Mouse (Mus musculus) liver, embryonic 16.5 days (tissue): ENCODE measurements around the gene Olfr825. TPM values are rescaled to one million over a fixed set of nuclear protein-coding genes. Genes with fewer than 3 reads are reported as not detected.
"Not testable (repeated sequence)": the region's sequence is repeated elsewhere in the genome, so short reads cannot be mapped to it uniquely, and the experiment has no call there.

ENCODE experiments used
- ATAC-seq: fragments of 200-750 bp; cut with Nextera tagmentation; 2 replicates; pipeline ENCODE4 v1.8.0; 2017; ENCODE audit warnings: low read depth, mild to moderate bottlenecking, moderate number of reproducible peaks, moderate library complexity
- H3K27ac ChIP-seq: fragments of 300-500 bp; sonication (generic); 2 replicates; pipeline ENCODE4 v1.5.1; 2014; ENCODE audit warnings: mild to moderate bottlenecking, low read length
- H3K27me3 ChIP-seq: fragments of 300-500 bp; sonication (generic); 2 replicates; pipeline ENCODE4 v1.6.1; 2014; ENCODE audit warnings: low read depth, low read length, mixed read lengths; ENCODE audit not compliant: control insufficient read depth, insufficient read depth
- H3K36me3 ChIP-seq: fragments of 300-500 bp; sonication (generic); 2 replicates; pipeline ENCODE4 v1.6.1; 2014; ENCODE audit warnings: mild to moderate bottlenecking; ENCODE audit not compliant: control insufficient read depth, insufficient read depth
- H3K4me1 ChIP-seq: fragments of 300-500 bp; sonication (generic); 2 replicates; pipeline ENCODE4 v1.6.1; 2014; ENCODE audit warnings: low read depth, low read length, mixed read lengths; ENCODE audit not compliant: control insufficient read depth
- H3K4me2 ChIP-seq: fragments of 300-500 bp; sonication (generic); 2 replicates; pipeline ENCODE4 v1.6.1; 2014; ENCODE audit warnings: low read depth, low read length, mixed read lengths
- H3K4me3 ChIP-seq: fragments of 300-500 bp; sonication (generic); 2 replicates; pipeline ENCODE4 v1.5.1; 2014; ENCODE audit warnings: low read depth, mild to moderate bottlenecking, low read length
- H3K9ac ChIP-seq: fragments of 300-500 bp; sonication (generic); 2 replicates; pipeline ENCODE4 v1.6.1; 2014; ENCODE audit warnings: low read depth, low read length
- H3K9me3 ChIP-seq: fragments of 300-500 bp; sonication (generic); replicated peaks from 2 replicates; pipeline ENCODE4 v1.6.1; 2016; ENCODE audit warnings: low read length; ENCODE audit not compliant: control insufficient read depth
- WGBS: fragments of 180-500 bp; shearing (Covaris S2); extraction: QIAGEN DNeasy Blood & Tissue Kit; methylation state at CpG from one replicate; pipeline ENCODE4 v1.1.7; 2014; ENCODE audit not compliant: insufficient replicate concordance; 5-methylcytosine and 5-hydroxymethylcytosine counted together
- polyA plus RNA-seq: library from polyadenylated mRNA; unstranded; fragments of >200 nt; fragmentation: Nextera tagmentation; extraction: Ambion mirVana; gene quantifications from 2 replicates; pipeline ENCODE4 v1.2.1, GENCODE M21; 2015

Olfr825 gene
- polyA plus RNA-seq = not detected in 2 replicates

DNA sequence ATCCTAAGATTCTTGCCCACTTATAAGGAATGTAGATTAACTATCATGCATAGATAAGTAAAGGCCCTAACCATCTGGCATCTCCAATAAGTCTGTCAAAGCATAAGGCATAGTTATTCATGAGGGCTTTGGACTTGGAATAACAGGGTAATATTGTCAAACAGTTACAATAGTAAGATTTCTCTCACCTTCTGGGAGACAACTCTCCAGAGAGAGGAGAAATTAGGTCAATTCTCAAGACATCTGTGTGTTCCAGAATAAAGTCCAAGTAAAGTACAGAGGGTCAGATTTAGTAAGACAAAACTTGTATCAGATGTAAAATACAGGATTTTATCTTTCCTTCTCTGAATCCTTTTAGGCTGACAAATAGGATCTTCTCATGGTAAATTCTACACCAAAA lies at the start of gene Olfr825:
Gene Olfr825, minus strand, starts transcription at position 101 of the 400 bp plus-strand sequence.
- Histone ChIP-seq H3K27me3 (no peaks in the 10 kb centered on the region), H3K4me1 (no peaks in the 10 kb centered on the region), H3K27ac (no peak within 1 kb of the TSS), H3K9me3 (no peaks in the 10 kb centered on the region), H3K4me2 (no peak within 1 kb of the TSS), H3K9ac (no peak within 1 kb of the TSS), H3K36me3 (no peaks in the 10 kb centered on the region), H3K4me3 (no peak within 1 kb of the TSS)
- no peak for ATAC-seq

DNA sequence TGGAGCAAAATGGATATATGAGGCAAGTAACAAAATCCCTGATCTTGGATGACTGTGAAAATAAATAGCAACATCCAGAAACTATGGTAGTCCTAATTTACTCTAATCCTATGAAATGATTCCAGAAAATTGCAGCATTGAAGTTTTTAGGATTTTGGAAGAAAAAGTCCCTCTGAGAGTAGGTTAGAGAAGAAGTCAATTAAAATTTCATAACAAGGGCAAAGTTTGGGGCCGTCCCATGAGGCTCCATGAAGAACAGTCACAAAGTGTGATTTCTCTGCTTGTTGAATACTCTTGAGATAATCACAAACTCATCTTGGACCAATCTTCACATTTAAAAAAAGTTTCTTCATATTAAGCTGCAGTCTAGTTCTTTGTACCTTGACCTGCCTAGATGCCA lies 47.7 kb upstream of the Olfr825 start, which contains the start of gene Olfr827:
Gene Olfr827, minus strand, starts transcription at position 101 of the 400 bp plus-strand sequence.
- no peak within 1 kb of the TSS for H3K4me2 ChIP-seq
- no peak within 1 kb of the TSS for H3K9ac ChIP-seq
- H3K4me3 ChIP-seq = no peak within 1 kb of the TSS
- 60% methylated on average over 1 of the region's 1 CpGs for WGBS
- ATAC-seq = no peak
- no peaks in the 10 kb centered on the region for H3K4me1 ChIP-seq
- H3K9me3 ChIP-seq = no peaks in the 10 kb centered on the region
- H3K27ac ChIP-seq = no peak within 1 kb of the TSS
- no peaks in the 10 kb centered on the region for H3K27me3 ChIP-seq
- no peaks in the 10 kb centered on the region for H3K36me3 ChIP-seq

DNA sequence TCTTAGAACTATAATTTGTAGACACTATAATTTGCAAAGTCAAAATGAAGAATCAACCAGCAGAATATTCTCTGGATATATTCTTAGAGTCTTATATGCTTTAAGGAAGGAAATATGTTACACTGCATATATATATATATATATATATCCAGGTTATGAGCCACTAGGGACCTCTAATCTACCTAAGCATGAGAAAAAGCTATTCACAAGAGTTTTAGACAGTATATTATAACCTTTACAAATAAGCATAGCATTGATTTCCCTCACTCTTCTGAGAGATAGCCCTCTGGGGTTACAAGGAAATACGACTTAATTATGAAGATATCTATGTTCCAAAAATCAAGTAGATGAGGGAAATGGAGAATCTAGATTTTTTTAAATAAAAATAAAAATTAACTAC lies 17.5 kb upstream of the Olfr825 start, which contains the start of gene Olfr826:
Gene Olfr826, minus strand, starts transcription at position 101 of the 400 bp plus-strand sequence.
- Histone ChIP-seq H3K9ac (no peak within 1 kb of the TSS), H3K27me3 (no peaks in the 10 kb centered on the region), H3K4me1 (no peaks in the 10 kb centered on the region), H3K36me3 (no peaks in the 10 kb centered on the region), H3K4me3 (no peak within 1 kb of the TSS), H3K27ac (no peak within 1 kb of the TSS), H3K9me3 (no peaks in the 10 kb centered on the region), H3K4me2 (no peak within 1 kb of the TSS)
- 47% methylated on average over 1 of the region's 1 CpGs for WGBS
- no peak for ATAC-seq

DNA sequence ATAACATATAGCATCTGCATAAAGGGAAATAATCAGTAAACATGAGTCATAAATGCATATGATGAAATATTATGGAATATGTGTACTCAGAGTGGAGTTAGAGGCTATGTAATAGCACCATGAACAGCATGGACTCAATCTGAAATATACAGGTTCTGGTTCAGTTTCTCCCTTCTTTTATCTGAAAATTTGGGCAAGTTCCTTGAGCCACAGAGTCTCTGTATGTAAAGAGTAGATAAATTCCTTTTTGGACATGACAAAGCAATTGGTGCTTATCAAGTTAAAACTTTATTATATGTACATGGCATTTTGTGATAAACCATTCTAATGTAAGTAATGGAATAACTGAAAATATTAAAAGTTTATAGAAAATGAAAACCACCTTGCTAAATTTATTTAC lies 1.4 kb downstream of the Olfr825 start:
- no peaks in the 10 kb centered on the region for H3K9me3 ChIP-seq
- no peaks in the 10 kb centered on the region for H3K4me1 ChIP-seq
- H3K4me2 ChIP-seq = no peak overlapping the region
- no peak overlapping the region for H3K9ac ChIP-seq
- no peak overlapping the region for H3K4me3 ChIP-seq
- no peak overlapping the region for H3K27ac ChIP-seq
- H3K36me3 ChIP-seq = no peaks in the 10 kb centered on the region
- peak; percentile 35; the same call in 1 of the 2 replicates for ATAC-seq
- no peaks in the 10 kb centered on the region for H3K27me3 ChIP-seq

DNA sequence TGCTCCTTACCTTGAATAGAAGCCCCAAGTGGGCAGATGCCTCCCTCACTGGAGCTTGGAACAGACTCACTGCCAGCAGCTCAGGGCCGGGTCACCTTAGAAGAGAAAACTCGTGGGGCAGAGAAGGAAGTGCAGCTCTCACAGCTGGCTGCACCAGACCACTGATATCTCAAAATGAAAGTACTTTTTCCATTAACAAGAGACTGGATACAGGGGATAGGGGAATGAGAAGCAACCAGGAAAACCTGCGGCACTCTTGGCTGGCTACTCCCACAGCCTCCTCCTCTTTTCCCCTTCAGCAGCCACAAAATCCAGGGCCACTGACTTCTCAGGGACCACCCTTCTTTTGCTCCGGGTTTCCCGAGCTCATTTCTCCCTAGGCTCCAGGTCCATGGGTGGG lies 22.4 kb downstream of the Olfr825 start:
- Histone ChIP-seq H3K4me3 (no peak overlapping the region), H3K27ac (no peak overlapping the region), H3K4me1 (no peaks in the 10 kb centered on the region), H3K27me3 (no peaks in the 10 kb centered on the region), H3K4me2 (no peak overlapping the region), H3K36me3 (no peaks in the 10 kb centered on the region), H3K9me3 (no peaks in the 10 kb centered on the region; the same call in 1 of the 2 replicates), H3K9ac (no peak overlapping the region)
- 67% methylated on average over 5 of the region's 5 CpGs for WGBS
- no peak for ATAC-seq

DNA sequence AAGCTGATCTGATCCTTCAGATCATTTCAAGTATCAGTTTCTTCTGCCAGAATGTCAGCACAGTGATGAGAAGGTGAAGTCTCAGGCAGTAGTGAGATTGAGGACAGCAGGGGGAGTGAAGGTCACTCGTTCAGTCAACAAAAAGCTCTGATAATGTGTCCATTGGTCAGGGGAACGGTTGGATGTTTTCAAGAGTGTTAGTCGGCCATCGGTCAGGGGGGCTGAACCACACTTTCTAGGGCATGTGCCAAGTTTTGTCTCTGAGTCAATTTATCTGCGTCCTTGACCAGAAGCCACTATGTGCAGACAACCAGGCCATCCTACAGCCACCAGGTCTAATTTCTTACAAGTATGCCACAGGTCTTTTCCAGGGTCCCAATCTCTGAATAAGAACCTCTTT lies 24.1 kb downstream of the Olfr825 start:
- ATAC-seq = peak; percentile 45; the same call in 1 of the 2 replicates
- H3K27ac ChIP-seq, H3K4me2 ChIP-seq, H3K4me1 ChIP-seq, H3K4me3 ChIP-seq, H3K9me3 ChIP-seq, H3K36me3 ChIP-seq, H3K27me3 ChIP-seq, H3K9ac ChIP-seq: not testable (repeated sequence)
- WGBS = 53% methylated on average over 5 of the region's 5 CpGs

DNA sequence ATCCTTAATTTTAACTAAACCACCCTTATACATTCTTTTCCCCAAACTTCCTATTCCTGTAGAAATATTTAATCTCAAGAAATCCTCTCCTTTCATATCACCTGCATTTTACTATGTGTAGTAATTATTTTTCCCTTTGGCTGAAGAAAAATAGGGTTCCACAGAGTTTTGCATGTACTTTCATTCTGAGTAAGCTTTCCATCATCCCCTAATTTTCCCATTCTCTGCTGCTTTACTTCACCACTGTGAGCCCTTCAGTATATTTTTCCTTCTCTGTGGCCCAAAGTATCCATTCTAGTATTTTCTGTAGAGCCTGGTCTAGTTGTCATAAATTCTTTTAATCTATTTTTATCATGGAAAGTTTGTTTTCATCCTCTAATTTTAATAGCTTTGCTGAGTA lies 31.8 kb downstream of the Olfr825 start:
- Histone ChIP-seq H3K27ac (no peak overlapping the region), H3K4me2 (no peak overlapping the region), H3K27me3 (no peaks in the 10 kb centered on the region), H3K4me1 (no peaks in the 10 kb centered on the region), H3K9me3 (no peaks in the 10 kb centered on the region; the same call in 1 of the 2 replicates), H3K4me3 (no peak overlapping the region), H3K36me3 (no peaks in the 10 kb centered on the region), H3K9ac (no peak overlapping the region)
- ATAC-seq = no peak

DNA sequence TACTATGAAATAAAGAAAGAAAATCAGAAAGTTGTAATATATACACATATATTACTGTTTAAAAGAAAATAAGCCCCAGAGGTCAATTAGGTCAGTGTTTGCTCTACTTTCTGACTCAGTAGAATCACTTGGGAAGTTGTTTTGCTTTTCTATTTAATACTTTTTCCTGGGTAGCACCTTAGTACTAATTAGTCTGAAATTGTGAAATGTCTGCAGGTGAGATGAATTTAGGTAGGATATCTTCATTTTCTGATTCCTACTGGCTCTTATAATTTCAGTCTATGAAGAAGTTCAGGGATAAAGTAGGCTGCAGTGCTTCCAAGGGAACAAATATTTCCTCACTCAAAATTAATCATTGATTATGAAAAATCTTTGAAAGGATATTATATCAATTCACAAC lies 36.7 kb downstream of the Olfr825 start, which contains the start of gene Olfr824:
Gene Olfr824, minus strand, starts transcription at position 101 of the 400 bp plus-strand sequence.
- ATAC-seq, H3K27me3 ChIP-seq, H3K9ac ChIP-seq, H3K27ac ChIP-seq, H3K9me3 ChIP-seq, H3K4me1 ChIP-seq, H3K4me2 ChIP-seq, H3K36me3 ChIP-seq, H3K4me3 ChIP-seq: not testable (repeated sequence)

DNA sequence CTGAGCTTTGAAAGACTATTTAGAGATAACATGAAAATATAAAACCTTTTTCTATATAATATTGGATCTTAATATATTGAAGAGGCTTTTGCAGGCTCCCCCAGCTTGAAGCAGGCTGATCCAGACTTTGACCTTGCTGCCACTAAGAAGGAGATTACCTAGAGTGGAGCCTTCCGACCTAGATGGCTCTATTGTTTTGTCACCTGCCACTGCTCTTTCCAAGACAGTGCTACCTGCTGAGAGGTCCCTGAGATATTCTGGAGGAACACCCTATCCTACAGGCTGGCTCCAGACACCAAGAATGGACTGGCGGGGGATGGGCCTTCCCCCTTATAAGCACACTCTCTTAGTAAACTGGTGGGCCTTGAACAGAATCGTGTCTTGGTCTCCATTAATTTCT lies 50.5 kb downstream of the Olfr825 start:
- not testable (repeated sequence) for H3K36me3 ChIP-seq, H3K9ac ChIP-seq, H3K4me1 ChIP-seq, H3K27ac ChIP-seq, H3K27me3 ChIP-seq, H3K9me3 ChIP-seq, H3K4me2 ChIP-seq, H3K4me3 ChIP-seq, ATAC-seq
- 44% methylated on average over 3 of the region's 3 CpGs for WGBS

DNA sequence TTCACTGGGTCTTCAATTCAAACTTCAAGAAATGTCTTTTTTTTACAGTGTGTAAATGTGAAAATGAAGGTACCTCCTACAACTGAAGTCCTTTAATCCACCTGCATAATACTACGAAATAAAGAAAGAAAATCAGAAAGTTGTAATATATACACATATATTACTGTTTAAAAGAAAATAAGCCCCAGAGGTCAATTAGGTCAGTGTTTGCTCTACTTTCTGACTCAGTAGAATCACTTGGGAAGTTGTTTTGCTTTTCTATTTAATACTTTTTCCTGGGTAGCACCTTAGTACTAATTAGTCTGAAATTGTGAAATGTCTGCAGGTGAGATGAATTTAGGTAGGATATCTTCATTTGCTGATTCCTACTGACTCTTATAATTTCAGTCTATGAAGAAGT lies 51.3 kb downstream of the Olfr825 start, which contains the start of gene Olfr823:
Gene Olfr823, minus strand, starts transcription at position 101 of the 400 bp plus-strand sequence.
- H3K36me3 ChIP-seq, H3K9me3 ChIP-seq, H3K4me3 ChIP-seq, H3K27ac ChIP-seq, ATAC-seq, H3K4me1 ChIP-seq, H3K27me3 ChIP-seq, H3K9ac ChIP-seq, H3K4me2 ChIP-seq: not testable (repeated sequence)
- 50% methylated on average over 1 of the region's 1 CpGs for WGBS
